Mouse (Mus musculus) CH12F3 (cell line): ENCODE results near the gene Pex5.

ENCODE experiments used
- in situ Hi-C: fragments of 300-500 bp; cut with MboI; formaldehyde crosslinking; loops from 2 replicates; pipeline ENCODE4 v1.14.3; 2020; ENCODE audit warnings: low sequenced_read_pairs

Pex5 gene

DNA sequence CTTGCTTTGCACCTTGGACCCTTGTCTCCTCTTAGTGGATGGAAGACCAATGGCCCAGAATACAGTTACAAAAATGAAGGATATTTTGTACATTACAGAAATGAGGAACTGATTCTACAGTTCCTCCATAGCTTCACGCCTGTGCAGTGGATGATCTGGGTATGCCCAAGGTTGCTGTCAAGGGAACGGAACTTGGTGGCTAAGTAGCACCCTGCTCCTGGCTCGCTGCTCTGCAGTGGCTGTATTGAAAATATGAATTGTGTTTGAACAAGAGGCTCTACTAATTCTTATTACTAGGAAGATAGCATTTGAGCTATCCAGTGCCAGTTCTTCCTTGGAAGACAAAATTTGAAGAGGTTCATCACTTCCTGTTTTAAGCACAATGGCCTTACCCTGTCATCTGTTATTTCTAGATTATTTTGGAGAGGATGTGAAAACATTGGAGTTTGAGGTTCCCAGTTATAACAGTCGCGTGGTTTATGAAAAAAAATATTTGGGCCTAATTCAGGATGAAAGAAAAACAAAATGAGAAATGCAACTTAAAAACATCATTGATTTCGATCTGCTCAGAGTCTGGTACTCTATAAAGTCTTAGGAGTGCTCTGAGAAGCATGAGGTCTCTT is 41.2 kb downstream of the Pex5 start:
- in situ Hi-C loops: loop anchor here (25.0 kb wide), 1 partner anchor 436 kb away; no protein-coding TSS in a partner anchor

DNA sequence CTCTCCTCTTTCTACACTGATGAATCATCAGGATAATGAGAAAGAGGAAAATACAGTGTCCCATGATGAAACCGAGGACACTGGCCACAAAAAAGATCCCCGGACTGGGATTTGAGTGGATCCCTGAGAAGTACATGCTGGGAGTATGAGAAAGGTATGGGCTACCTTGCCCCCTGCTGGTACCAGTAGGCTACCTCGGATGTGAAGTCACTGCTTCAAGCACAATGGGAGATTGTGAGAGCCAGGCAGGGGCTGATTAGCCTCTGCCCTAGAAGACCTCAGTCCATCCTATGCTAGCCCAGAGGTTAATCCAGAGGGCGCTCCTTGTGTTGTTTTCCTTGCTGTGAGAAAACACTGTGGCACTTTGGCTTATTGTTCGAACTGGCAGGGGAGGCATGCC is 50.5 kb downstream of the Pex5 start:
- in situ Hi-C loops: loop anchor here (25.0 kb wide), 1 partner anchor 427 kb away; no protein-coding TSS in a partner anchor

DNA sequence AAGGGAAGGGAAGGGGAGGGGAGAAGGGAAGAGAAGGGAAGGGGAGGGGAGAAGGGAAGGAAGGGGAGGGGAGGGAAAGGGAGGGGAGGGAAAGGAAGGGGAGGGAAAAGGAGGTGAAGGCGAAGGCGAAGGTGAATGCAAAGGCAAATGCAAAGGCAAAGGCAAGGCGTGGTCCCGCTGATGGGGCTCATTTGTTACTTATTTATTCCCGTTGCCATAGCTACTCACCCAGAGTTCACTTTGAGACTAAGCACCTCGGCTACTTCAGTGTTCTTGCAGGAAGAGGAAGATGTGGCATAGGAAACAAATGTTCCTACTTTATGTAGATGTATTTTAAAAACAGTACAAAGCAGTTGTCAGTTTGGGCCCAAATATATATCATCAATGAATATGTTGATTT is 54.3 kb downstream of the Pex5 start:
- in situ Hi-C loops: loop anchor here (25.0 kb wide), 1 partner anchor 423 kb away; no protein-coding TSS in a partner anchor

DNA sequence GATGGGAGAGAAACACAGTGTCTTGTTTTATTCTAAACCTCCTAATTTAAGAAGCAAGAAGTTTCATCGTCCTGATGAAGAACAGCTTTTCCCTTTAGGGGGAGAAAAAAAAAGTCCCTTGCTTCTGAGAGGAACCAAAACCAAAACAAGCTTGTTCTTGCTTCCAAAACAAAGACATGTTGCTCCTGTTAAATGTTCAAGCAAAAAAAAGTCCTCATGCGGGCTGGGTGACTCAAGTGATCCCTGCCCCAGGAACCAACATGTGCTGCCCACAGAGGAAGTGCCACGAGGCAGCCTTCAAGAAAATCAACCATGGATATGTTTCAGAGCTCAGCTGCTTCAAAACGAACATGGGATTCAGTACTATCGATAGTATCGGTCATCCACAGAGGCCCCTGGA is 55.9 kb downstream of the Pex5 start:
- in situ Hi-C loops: loop anchor here (25.0 kb wide), 1 partner anchor 422 kb away; no protein-coding TSS in a partner anchor

DNA sequence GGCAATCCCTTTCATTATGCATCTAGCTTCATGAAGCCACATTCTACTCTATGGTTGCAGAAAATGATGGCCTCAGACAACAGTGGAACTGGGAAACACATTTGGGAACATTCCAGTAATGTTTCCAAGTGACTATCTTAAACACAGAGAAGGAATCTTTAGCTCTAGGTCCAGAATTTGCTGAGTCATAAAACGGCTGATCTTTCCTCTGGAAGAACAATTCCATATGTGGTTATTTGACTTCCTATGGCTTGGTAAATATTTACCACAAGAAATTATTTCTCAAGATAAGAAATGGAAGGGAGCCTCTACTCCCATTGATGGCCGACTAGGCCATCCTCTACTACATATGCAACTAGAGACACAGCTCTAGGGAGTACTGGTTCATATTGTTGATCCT is 61.6 kb downstream of the Pex5 start:
- in situ Hi-C loops: loop anchor here (25.0 kb wide), 1 partner anchor 416 kb away; no protein-coding TSS in a partner anchor
